Mouse (Mus musculus): ENCODE measurements at regions not wholly inside any gene's neighbourhood (a gene's known extent, or its start where the extent isn't known, plus 50 kb on each side); places are given as distances from the start of the nearest gene placed in this dataset.

- no peak overlapping the region for H3K4me3 ChIP-seq (ENCODE audit: insufficient read depth in 1 of 2, low read depth in 1 of 2, low read length in 2 of 2, poor library complexity in 1 of 2, severe bottlenecking in 1 of 2)
- no peaks in the 10 kb centered on the region for H3K36me3 ChIP-seq (ENCODE audit: control insufficient read depth, insufficient read depth, low read length, poor library complexity, severe bottlenecking)
- H3K9me3 ChIP-seq (ENCODE audit: control insufficient read depth, insufficient read depth, low read depth, low read length) = no peaks in the 10 kb centered on the region
- H3K27ac ChIP-seq (ENCODE audit: insufficient read depth, low read depth, low read length, poor library complexity, severe bottlenecking) = no peak overlapping the region
- no peaks in the 10 kb centered on the region for H3K4me1 ChIP-seq (ENCODE audit: control insufficient read depth in 2 of 2, insufficient read depth in 2 of 2, low read length in 2 of 2, poor library complexity in 1 of 2)
- H3K9ac ChIP-seq (ENCODE audit: insufficient read depth, low read depth, low read length, poor library complexity, severe bottlenecking) = no peak overlapping the region
- in situ Hi-C loops (cut with MboI; ENCODE audit: low sequenced_read_pairs in 2 of 2, unreplicated experiment in 2 of 2) = no loop called here
- DNase-seq (ENCODE audit: low read depth, low spot score) = no peak
- TF ChIP-seq MAFK (IDR thresholded peaks at IDR 0.05; ENCODE audit: insufficient read depth, low read depth, low read length) (no peak), ZC3H11A (IDR thresholded peaks at IDR 0.05; ENCODE audit: borderline replicate concordance, low read depth, low read length) (no peak), ZNF384 (IDR thresholded peaks at IDR 0.05; ENCODE audit: low read depth, low read length) (no peak), CHD2 (IDR thresholded peaks at IDR 0.05; ENCODE audit: low read depth, low read length) (no peak), HCFC1 (IDR thresholded peaks at IDR 0.05; ENCODE audit: borderline replicate concordance, insufficient read depth, low read length) (no peak)
These were observed 290.0 kb upstream of the Gjb5 start for GRCm38 (mm10) chr4:127648011-127648410.

GRCm38 (mm10) chr4:127647189-127647588, 289.2 kb upstream of the Gjb5 start:
- no peak overlapping the region for H3K4me3 ChIP-seq (ENCODE audit: insufficient read depth in 1 of 2, low read depth in 1 of 2, low read length in 2 of 2, poor library complexity in 1 of 2, severe bottlenecking in 1 of 2)
- H3K36me3 ChIP-seq (ENCODE audit: control insufficient read depth, insufficient read depth, low read length, poor library complexity, severe bottlenecking) = no peaks in the 10 kb centered on the region
- TF ChIP-seq MAFK (IDR thresholded peaks at IDR 0.05; ENCODE audit: insufficient read depth, low read depth, low read length) = no peak
- no peak for TF ChIP-seq ZC3H11A (IDR thresholded peaks at IDR 0.05; ENCODE audit: borderline replicate concordance, low read depth, low read length)
- no peak for TF ChIP-seq ZNF384 (IDR thresholded peaks at IDR 0.05; ENCODE audit: low read depth, low read length)
- TF ChIP-seq HCFC1 (IDR thresholded peaks at IDR 0.05; ENCODE audit: borderline replicate concordance, insufficient read depth, low read length) = no peak
- no peak for TF ChIP-seq CHD2 (IDR thresholded peaks at IDR 0.05; ENCODE audit: low read depth, low read length)
- no peaks in the 10 kb centered on the region for H3K4me1 ChIP-seq (ENCODE audit: control insufficient read depth in 2 of 2, insufficient read depth in 2 of 2, low read length in 2 of 2, poor library complexity in 1 of 2)
- no peak overlapping the region for H3K9ac ChIP-seq (ENCODE audit: insufficient read depth, low read depth, low read length, poor library complexity, severe bottlenecking)
- in situ Hi-C loops (cut with MboI; ENCODE audit: low sequenced_read_pairs in 2 of 2, unreplicated experiment in 2 of 2) = no loop called here
- no peak overlapping the region for H3K27ac ChIP-seq (ENCODE audit: insufficient read depth, low read depth, low read length, poor library complexity, severe bottlenecking)
- DNase-seq (ENCODE audit: low read depth, low spot score) = no peak
- no peaks in the 10 kb centered on the region for H3K9me3 ChIP-seq (ENCODE audit: control insufficient read depth, insufficient read depth, low read depth, low read length)

GRCm38 (mm10) chr4:127640251-127641085, 282.5 kb upstream of the Gjb5 start:
- in situ Hi-C loops (cut with MboI; ENCODE audit: low sequenced_read_pairs in 2 of 2, unreplicated experiment in 2 of 2) = no loop called here
- no peak overlapping the region for H3K27ac ChIP-seq (ENCODE audit: insufficient read depth, low read depth, low read length, poor library complexity, severe bottlenecking)
- no peak overlapping the region for H3K4me3 ChIP-seq (ENCODE audit: insufficient read depth in 1 of 2, low read depth in 1 of 2, low read length in 2 of 2, poor library complexity in 1 of 2, severe bottlenecking in 1 of 2)

GRCm38 (mm10) chr4:127639765-127640164, 281.8 kb upstream of the Gjb5 start:
- Histone ChIP-seq H3K4me3 (ENCODE audit: insufficient read depth in 1 of 2, low read depth in 1 of 2, low read length in 2 of 2, poor library complexity in 1 of 2, severe bottlenecking in 1 of 2) (no peak overlapping the region), H3K4me1 (ENCODE audit: control insufficient read depth in 2 of 2, insufficient read depth in 2 of 2, low read length in 2 of 2, poor library complexity in 1 of 2) (no peaks in the 10 kb centered on the region), H3K27ac (ENCODE audit: insufficient read depth, low read depth, low read length, poor library complexity, severe bottlenecking) (no peak overlapping the region), H3K9ac (ENCODE audit: insufficient read depth, low read depth, low read length, poor library complexity, severe bottlenecking) (no peak overlapping the region), H3K36me3 (ENCODE audit: control insufficient read depth, insufficient read depth, low read length, poor library complexity, severe bottlenecking) (no peaks in the 10 kb centered on the region), H3K9me3 (ENCODE audit: control insufficient read depth, insufficient read depth, low read depth, low read length) (no peaks in the 10 kb centered on the region)
- TF ChIP-seq CHD2 (IDR thresholded peaks at IDR 0.05; ENCODE audit: low read depth, low read length) (no peak), ZNF384 (IDR thresholded peaks at IDR 0.05; ENCODE audit: low read depth, low read length) (no peak), MAFK (IDR thresholded peaks at IDR 0.05; ENCODE audit: insufficient read depth, low read depth, low read length) (no peak), ZC3H11A (IDR thresholded peaks at IDR 0.05; ENCODE audit: borderline replicate concordance, low read depth, low read length) (no peak), HCFC1 (IDR thresholded peaks at IDR 0.05; ENCODE audit: borderline replicate concordance, insufficient read depth, low read length) (no peak)
- DNase-seq (ENCODE audit: low read depth, low spot score) = no peak
- in situ Hi-C loops (cut with MboI; ENCODE audit: low sequenced_read_pairs in 2 of 2, unreplicated experiment in 2 of 2) = no loop called here

More at GRCm38 (mm10) chr4:127640251-127641085, 282.5 kb upstream of the Gjb5 start:
- Histone ChIP-seq H3K9me3 (ENCODE audit: control insufficient read depth, insufficient read depth, low read depth, low read length) (no peaks in the 10 kb centered on the region), H3K4me1 (ENCODE audit: control insufficient read depth in 2 of 2, insufficient read depth in 2 of 2, low read length in 2 of 2, poor library complexity in 1 of 2) (no peaks in the 10 kb centered on the region), H3K9ac (ENCODE audit: insufficient read depth, low read depth, low read length, poor library complexity, severe bottlenecking) (no peak overlapping the region), H3K36me3 (ENCODE audit: control insufficient read depth, insufficient read depth, low read length, poor library complexity, severe bottlenecking) (no peaks in the 10 kb centered on the region)
- no peak for TF ChIP-seq ZNF384 (IDR thresholded peaks at IDR 0.05; ENCODE audit: low read depth, low read length)
- TF ChIP-seq HCFC1 (IDR thresholded peaks at IDR 0.05; ENCODE audit: borderline replicate concordance, insufficient read depth, low read length) = no peak
- TF ChIP-seq MAFK (IDR thresholded peaks at IDR 0.05; ENCODE audit: insufficient read depth, low read depth, low read length) = no peak
- no peak for TF ChIP-seq CHD2 (IDR thresholded peaks at IDR 0.05; ENCODE audit: low read depth, low read length)
- no peak for TF ChIP-seq ZC3H11A (IDR thresholded peaks at IDR 0.05; ENCODE audit: borderline replicate concordance, low read depth, low read length)
- no peak for DNase-seq (ENCODE audit: low read depth, low spot score)
